Mouse (Mus musculus) forebrain, embryonic 13.5 days (tissue): ENCODE measurements around the gene Ptprt. TPM values are rescaled to one million over a fixed set of nuclear protein-coding genes. Genes with fewer than 3 reads are reported as not detected.

Experiments used
- ATAC-seq: fragments of 200-750 bp; cut with Nextera tagmentation; 2 replicates; pipeline ENCODE4 v1.8.0; 2017
- H3K27ac ChIP-seq: fragments of 300-500 bp; sonication (generic); 2 replicates; pipeline ENCODE4 v1.5.1; 2015; ENCODE audit warnings: inconsistent platforms, mild to moderate bottlenecking, moderate library complexity
- H3K27me3 ChIP-seq: fragments of 300-500 bp; sonication (generic); 2 replicates; pipeline ENCODE4 v1.6.1; 2015; ENCODE audit warnings: mild to moderate bottlenecking, inconsistent platforms
- H3K36me3 ChIP-seq: fragments of 300-500 bp; sonication (generic); 2 replicates; pipeline ENCODE4 v1.6.1; 2015; ENCODE audit warnings: mild to moderate bottlenecking, inconsistent platforms; ENCODE audit not compliant: poor library complexity, severe bottlenecking
- H3K4me1 ChIP-seq: fragments of 300-500 bp; sonication (generic); 2 replicates; pipeline ENCODE4 v1.6.1; 2015; ENCODE audit warnings: inconsistent platforms
- H3K4me2 ChIP-seq: fragments of 300-500 bp; sonication (generic); 2 replicates; pipeline ENCODE4 v1.6.1; 2015; ENCODE audit warnings: inconsistent platforms, mild to moderate bottlenecking, moderate library complexity
- H3K4me3 ChIP-seq: fragments of 300-500 bp; sonication (generic); 2 replicates; pipeline ENCODE4 v1.5.1; 2015; ENCODE audit warnings: mild to moderate bottlenecking, inconsistent platforms
- H3K9ac ChIP-seq: fragments of 300-500 bp; sonication (generic); 2 replicates; pipeline ENCODE4 v1.6.1; 2015; ENCODE audit warnings: mild to moderate bottlenecking, inconsistent platforms
- H3K9me3 ChIP-seq: fragments of 300-500 bp; sonication (generic); replicated peaks from 2 replicates; pipeline ENCODE4 v1.6.1; 2016; ENCODE audit warnings: inconsistent platforms
- WGBS: fragments of 180-500 bp; shearing (Covaris S2); methylation state at CpG from one replicate; pipeline ENCODE4 v1.1.7; 2015; 5-methylcytosine and 5-hydroxymethylcytosine counted together
- polyA plus RNA-seq: library from polyadenylated mRNA; unstranded; fragments of >200 nt; fragmentation: Nextera tagmentation; extraction: Ambion mirVana; gene quantifications from 2 replicates; pipeline ENCODE4 v1.2.1, GENCODE M21; 2015

The Ptprt gene
- polyA plus RNA-seq, 1 experiment from 2014 or later: 2.1 TPM

GRCm38 (mm10) chr2:162657541-162657940, 3.4 kb downstream of the Ptprt start:
- no peaks in the 10 kb centered on the region for H3K36me3 ChIP-seq
- no peaks in the 10 kb centered on the region for H3K9me3 ChIP-seq
- no peak overlapping the region for H3K27ac ChIP-seq
- H3K4me2 ChIP-seq: no peak overlapping the region
- peaks cover 21% of the 10 kb centered on the region for H3K4me1 ChIP-seq
- no peak overlapping the region for H3K4me3 ChIP-seq
- peaks cover 66% of the 10 kb centered on the region for H3K27me3 ChIP-seq
- WGBS: 55% methylated on average over 7 of the region's 7 CpGs
- no peak overlapping the region for H3K9ac ChIP-seq
- no peak for ATAC-seq

- Histone ChIP-seq H3K9me3 (no peaks in the 10 kb centered on the region), H3K4me2 (no peak overlapping the region), H3K4me1 (peaks cover 7% of the 10 kb centered on the region), H3K27me3 (peaks cover 35% of the 10 kb centered on the region), H3K9ac (no peak overlapping the region), H3K27ac (no peak overlapping the region), H3K36me3 (no peaks in the 10 kb centered on the region), H3K4me3 (no peak overlapping the region)
- ATAC-seq: no peak
- 84% methylated on average over 4 of the region's 4 CpGs for WGBS
Measured at GRCm38 (mm10) chr2:162654416-162654815, 6.5 kb downstream of the Ptprt start.

DNA sequence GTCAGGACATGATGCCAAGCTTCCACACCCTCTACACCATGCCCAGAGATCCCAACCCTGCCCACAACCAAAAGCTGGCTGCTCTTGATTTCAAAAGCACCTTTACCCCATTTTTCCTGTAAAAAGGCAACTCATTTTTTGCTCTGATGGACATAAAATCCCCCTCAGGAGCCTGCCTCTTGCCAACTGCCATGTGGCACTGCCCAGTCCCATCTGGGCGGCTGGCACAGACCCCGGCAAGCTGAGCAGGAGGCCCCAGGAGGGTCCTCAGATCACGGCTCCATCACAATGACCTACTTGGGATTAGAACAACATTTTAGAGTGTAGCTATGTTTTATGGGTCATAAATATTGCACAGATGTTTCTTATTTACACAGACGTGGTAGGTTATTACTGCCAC, 22.3 kb downstream of the Ptprt start:
- Histone ChIP-seq H3K27me3 (peaks cover 16% of the 10 kb centered on the region), H3K36me3 (no peaks in the 10 kb centered on the region), H3K4me3 (no peak overlapping the region), H3K9ac (no peak overlapping the region), H3K4me2 (no peak overlapping the region), H3K9me3 (no peaks in the 10 kb centered on the region), H3K4me1 (peaks cover 32% of the 10 kb centered on the region), H3K27ac (no peak overlapping the region)
- 69% methylated on average over 4 of the region's 4 CpGs for WGBS
- ATAC-seq: no peak

GRCm38 (mm10) chr2:162637537-162637936, 23.4 kb downstream of the Ptprt start:
- H3K27ac ChIP-seq: no peak overlapping the region
- H3K36me3 ChIP-seq: no peaks in the 10 kb centered on the region
- no peak overlapping the region for H3K4me2 ChIP-seq
- H3K9ac ChIP-seq: no peak overlapping the region
- no peak overlapping the region for H3K4me3 ChIP-seq
- H3K4me1 ChIP-seq: peaks cover 32% of the 10 kb centered on the region
- WGBS: 30% methylated on average over 1 of the region's 1 CpGs
- peaks cover 16% of the 10 kb centered on the region for H3K27me3 ChIP-seq
- H3K9me3 ChIP-seq: no peaks in the 10 kb centered on the region
- ATAC-seq: no peak

DNA sequence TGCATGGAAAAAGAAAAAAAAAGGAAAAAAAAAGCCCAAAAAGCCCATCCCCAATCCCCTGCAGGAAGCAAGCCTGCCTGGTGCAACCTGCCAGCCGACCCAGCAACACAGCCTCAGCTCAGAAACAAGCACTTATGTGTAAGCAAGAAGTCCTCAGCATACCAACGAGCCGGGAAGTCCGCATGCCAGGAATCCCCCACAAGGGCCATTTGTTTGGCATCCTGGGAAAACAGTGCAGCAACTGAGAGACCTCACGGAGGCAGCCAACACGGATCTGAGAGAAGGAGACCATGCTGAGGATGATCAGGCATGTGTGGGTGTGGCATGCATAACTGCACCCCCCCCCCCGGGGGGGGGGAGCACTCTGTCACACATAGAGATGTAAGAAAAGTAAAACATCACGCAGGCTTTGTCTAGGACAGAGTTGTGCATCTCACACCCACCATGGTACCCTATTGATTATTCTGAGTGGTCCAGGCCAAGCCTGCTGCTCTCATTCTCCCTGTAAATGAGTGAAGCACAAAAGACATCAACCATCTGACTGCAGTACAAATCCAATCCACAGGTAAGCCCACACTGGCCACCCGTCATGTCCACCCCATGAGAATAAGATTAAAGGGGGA, 24.4 kb downstream of the Ptprt start:
- peak; percentile 74 for ATAC-seq
- Histone ChIP-seq H3K9me3 (no peaks in the 10 kb centered on the region), H3K9ac (no peak overlapping the region), H3K4me1 (peaks cover 32% of the 10 kb centered on the region), H3K4me2 (no peak overlapping the region), H3K27me3 (peaks cover 16% of the 10 kb centered on the region), H3K4me3 (no peak overlapping the region), H3K27ac (no peak overlapping the region), H3K36me3 (no peaks in the 10 kb centered on the region)
- 30% methylated on average over 9 of the region's 9 CpGs for WGBS

GRCm38 (mm10) chr2:162634901-162635300, 26.0 kb downstream of the Ptprt start:
- ATAC-seq: no peak
- Histone ChIP-seq H3K27ac (no peak overlapping the region), H3K36me3 (no peaks in the 10 kb centered on the region), H3K4me2 (no peak overlapping the region), H3K27me3 (peaks cover 11% of the 10 kb centered on the region; the same call in 1 of the 2 replicates), H3K9ac (no peak overlapping the region), H3K4me3 (no peak overlapping the region), H3K4me1 (peaks cover 32% of the 10 kb centered on the region), H3K9me3 (no peaks in the 10 kb centered on the region)
- WGBS: 29% methylated on average over 5 of the region's 5 CpGs

GRCm38 (mm10) chr2:162626076-162626475, 34.9 kb downstream of the Ptprt start:
- WGBS: 96% methylated on average over 3 of the region's 3 CpGs
- no peak overlapping the region for H3K4me3 ChIP-seq
- H3K9ac ChIP-seq: no peak overlapping the region
- no peak overlapping the region for H3K4me2 ChIP-seq
- no peaks in the 10 kb centered on the region for H3K4me1 ChIP-seq
- 0 out of 2 replicates have a peak, but pooled peaks cover 4% of the 10 kb centered on the region for H3K27me3 ChIP-seq
- H3K27ac ChIP-seq: no peak overlapping the region
- H3K36me3 ChIP-seq: no peaks in the 10 kb centered on the region
- no peaks in the 10 kb centered on the region for H3K9me3 ChIP-seq
- ATAC-seq: no peak

GRCm38 (mm10) chr2:162624707-162625106, 36.2 kb downstream of the Ptprt start:
- ATAC-seq: no peak
- Histone ChIP-seq H3K27me3 (0 out of 2 replicates have a peak, but pooled peaks cover 4% of the 10 kb centered on the region), H3K9ac (no peak overlapping the region), H3K36me3 (no peaks in the 10 kb centered on the region), H3K4me2 (no peak overlapping the region), H3K4me3 (no peak overlapping the region), H3K4me1 (no peaks in the 10 kb centered on the region), H3K27ac (no peak overlapping the region), H3K9me3 (no peaks in the 10 kb centered on the region)
- WGBS: 91% methylated on average over 3 of the region's 3 CpGs

- H3K9me3 ChIP-seq: no peaks in the 10 kb centered on the region
- H3K27me3 ChIP-seq: no peaks in the 10 kb centered on the region
- H3K4me2 ChIP-seq: no peak overlapping the region
- H3K27ac ChIP-seq: no peak overlapping the region
- no peaks in the 10 kb centered on the region for H3K36me3 ChIP-seq
- no peak overlapping the region for H3K9ac ChIP-seq
- ATAC-seq: no peak
- no peaks in the 10 kb centered on the region for H3K4me1 ChIP-seq
- WGBS: 85% methylated on average over 2 of the region's 2 CpGs
- no peak overlapping the region for H3K4me3 ChIP-seq
Measured at GRCm38 (mm10) chr2:162614256-162614655, 46.7 kb downstream of the Ptprt start.

DNA sequence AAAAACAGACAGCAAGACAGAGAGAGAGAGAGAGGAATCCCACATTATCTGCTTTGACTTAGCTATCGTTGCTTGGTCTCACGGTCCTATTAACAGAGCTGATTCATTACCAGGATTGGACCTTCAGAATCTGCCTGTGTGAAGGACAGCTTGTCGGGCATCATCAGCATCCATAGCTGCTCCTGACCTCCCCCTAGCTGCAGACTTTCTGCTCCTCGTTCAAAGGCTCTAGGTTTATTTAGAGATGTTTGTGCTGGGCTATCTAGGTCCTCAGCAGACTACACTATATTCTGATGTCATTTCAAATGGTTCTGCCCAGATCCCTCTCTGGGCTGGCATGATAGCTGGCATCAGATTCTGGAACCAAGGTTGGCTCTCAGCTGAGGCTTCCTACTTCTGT, 47.5 kb downstream of the Ptprt start:
- Histone ChIP-seq H3K4me1 (no peaks in the 10 kb centered on the region), H3K27ac (no peak overlapping the region), H3K9me3 (no peaks in the 10 kb centered on the region), H3K36me3 (no peaks in the 10 kb centered on the region), H3K4me2 (no peak overlapping the region), H3K4me3 (no peak overlapping the region), H3K9ac (no peak overlapping the region), H3K27me3 (no peaks in the 10 kb centered on the region)
- ATAC-seq: no peak
- 75% methylated on average over 4 of the region's 4 CpGs for WGBS

GRCm38 (mm10) chr2:162602721-162603120, 58.2 kb downstream of the Ptprt start:
- 92% methylated on average over 5 of the region's 5 CpGs for WGBS

DNA sequence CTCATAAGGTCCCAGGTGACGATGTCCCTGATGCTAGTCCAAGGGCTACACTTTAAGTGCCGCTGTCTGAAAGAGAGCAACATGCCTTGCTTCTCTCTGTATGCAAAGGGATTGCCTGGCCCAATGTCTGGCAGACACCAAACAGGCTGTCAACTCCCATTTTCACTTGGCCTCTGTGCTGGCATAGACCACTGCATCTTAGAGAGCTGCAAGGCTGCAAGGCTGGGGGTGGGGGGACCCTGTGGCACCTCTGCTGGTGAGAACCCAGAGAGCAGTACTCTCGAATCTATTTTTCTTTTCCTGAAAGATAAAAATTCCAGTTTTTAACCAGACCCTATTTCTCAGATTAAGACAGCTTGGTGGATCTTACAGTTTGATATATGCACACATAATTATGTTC, 69.6 kb downstream of the Ptprt start:
- Histone ChIP-seq H3K4me3 (no peak overlapping the region), H3K4me2 (no peak overlapping the region), H3K27ac (no peak overlapping the region), H3K9ac (no peak overlapping the region), H3K4me1 (no peaks in the 10 kb centered on the region), H3K9me3 (no peaks in the 10 kb centered on the region), H3K36me3 (no peaks in the 10 kb centered on the region), H3K27me3 (no peaks in the 10 kb centered on the region)
- WGBS: 97% methylated on average over 3 of the region's 3 CpGs
- ATAC-seq: no peak

More at GRCm38 (mm10) chr2:162602721-162603120, 58.2 kb downstream of the Ptprt start:
- H3K4me3 ChIP-seq: no peak overlapping the region
- no peaks in the 10 kb centered on the region for H3K27me3 ChIP-seq
- no peak overlapping the region for H3K9ac ChIP-seq
- H3K9me3 ChIP-seq: no peaks in the 10 kb centered on the region
- H3K27ac ChIP-seq: no peak overlapping the region
- ATAC-seq: no peak
- H3K4me2 ChIP-seq: no peak overlapping the region
- no peaks in the 10 kb centered on the region for H3K36me3 ChIP-seq
- H3K4me1 ChIP-seq: no peaks in the 10 kb centered on the region

DNA sequence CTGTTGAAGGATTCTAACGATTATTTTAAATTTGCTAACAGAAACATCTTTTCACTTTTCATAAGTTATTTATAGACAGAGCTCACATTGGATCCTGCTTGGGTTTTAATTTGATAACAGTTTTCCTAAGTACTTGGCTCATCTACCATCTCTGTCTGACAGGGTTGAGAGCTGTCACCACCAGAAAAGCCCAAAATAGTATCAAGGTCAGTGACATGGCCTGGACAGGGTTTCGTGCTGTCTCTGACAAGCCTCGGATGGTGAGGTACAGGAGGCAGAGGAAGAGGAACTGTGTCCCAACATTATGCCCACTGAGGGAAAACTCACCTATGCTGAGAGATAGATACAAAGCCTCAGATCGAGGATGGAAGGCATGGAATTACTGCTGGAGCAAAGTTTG, 79.3 kb downstream of the Ptprt start:
- 69% methylated on average over 4 of the region's 4 CpGs for WGBS

More for the DNA sequence above, 79.3 kb downstream of the Ptprt start:
- Histone ChIP-seq H3K36me3 (no peaks in the 10 kb centered on the region), H3K27ac (no peak overlapping the region), H3K9ac (no peak overlapping the region), H3K9me3 (no peaks in the 10 kb centered on the region), H3K4me2 (no peak overlapping the region), H3K4me3 (no peak overlapping the region), H3K27me3 (no peaks in the 10 kb centered on the region), H3K4me1 (peaks cover 7% of the 10 kb centered on the region; the same call in 1 of the 2 replicates)
- no peak for ATAC-seq
